Mouse (Mus musculus): ENCODE measurements around the gene Cryzl1. TPM values are rescaled to one million over a fixed set of nuclear protein-coding genes. Genes with fewer than 3 reads are reported as not detected.
A peak's percentile ranks its signal among the peaks of the same experiment; 100 is the strongest.

Gene Cryzl1
- 64.1 and 68.7 TPM in 2 replicates for polyA plus RNA-seq (2015; fragmentation: Nextera tagmentation; extraction: Ambion mirVana)

DNA sequence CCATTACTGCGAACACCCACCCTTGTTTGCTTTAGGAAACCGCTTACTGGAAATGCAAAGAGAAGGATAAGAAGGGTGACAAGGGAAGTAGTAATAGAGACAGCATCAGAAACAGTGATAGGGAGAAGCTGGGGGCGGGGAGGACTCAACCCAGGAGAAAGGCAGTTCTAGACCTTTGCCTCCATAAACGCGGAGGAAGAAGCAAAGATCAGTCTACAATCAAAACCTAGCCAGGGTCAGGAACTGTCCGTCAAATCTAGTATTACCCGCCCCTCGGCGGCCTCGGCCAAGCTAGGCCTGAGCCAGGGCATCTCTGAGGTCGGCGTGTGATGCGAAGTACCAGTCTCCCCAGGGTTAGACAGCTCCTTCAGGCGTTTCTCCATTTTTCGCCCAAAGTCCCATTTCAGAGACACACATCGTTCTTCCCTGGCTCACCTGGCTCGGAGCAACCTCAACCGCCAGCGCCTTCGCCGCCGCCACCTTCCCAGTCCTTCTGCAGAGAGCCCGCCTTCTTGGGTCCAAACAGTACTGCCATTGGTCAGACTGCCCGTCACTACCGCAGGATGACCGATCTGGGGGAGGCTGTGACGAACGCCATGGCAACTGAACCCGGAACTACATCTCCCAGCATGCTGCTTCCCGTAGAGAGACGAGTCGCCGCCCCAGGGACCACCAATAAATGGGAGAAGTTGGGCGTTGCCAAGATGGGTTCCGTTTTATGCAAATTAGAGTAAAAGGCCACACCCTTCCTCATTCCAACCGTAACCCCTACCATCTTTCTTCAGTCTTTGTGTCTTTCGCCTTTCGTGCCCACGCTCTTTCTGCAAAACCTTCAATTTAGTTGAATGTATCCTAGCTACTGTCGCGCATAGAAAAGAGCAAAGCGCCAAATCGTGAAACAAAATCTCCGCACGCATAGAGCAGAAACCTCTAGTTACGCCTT, at the start of gene Cryzl1:
Gene Cryzl1, minus strand, starts transcription at position 853 of the 943 bp plus-strand sequence.
- Histone ChIP-seq H3K9me3 (no peaks in the 10 kb centered on the region), H3K36me3 (no peaks in the 10 kb centered on the region), H3K27ac (peak within 1 kb of the TSS; percentile 96), H3K9ac (peak within 1 kb of the TSS; percentile 86), H3K4me1 (replicated peaks) (peaks cover 14% of the 10 kb centered on the region), H3K4me2 (replicated peaks) (peak within 1 kb of the TSS; percentile 82), H3K4me3 (replicated peaks) (peak within 1 kb of the TSS; percentile 90), H3K27me3 (replicated peaks) (no peaks in the 10 kb centered on the region)
- under 1% methylated on average over 46 of the region's 46 CpGs for WGBS
- peak; percentile 96 for ATAC-seq

DNA sequence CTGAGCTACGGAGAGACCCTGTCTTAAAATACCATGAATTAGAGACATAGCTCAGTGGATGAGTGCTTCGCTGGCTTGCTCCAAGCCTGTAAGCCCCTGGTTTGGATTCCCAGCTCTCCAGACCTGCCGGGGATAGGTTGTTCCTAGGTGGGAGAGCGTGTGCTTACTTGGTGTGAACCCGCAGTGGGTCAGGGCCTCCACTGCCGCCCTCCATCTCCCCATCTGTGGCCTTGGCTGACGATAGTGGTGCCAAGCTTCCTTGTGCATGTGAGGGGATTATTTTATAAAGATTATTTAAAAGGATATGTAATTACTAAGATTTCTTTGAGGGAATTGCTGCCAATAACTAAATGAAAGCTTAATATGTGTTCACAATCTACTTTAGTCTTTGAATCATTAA, 43.8 kb upstream of the Cryzl1 start:
- Histone ChIP-seq H3K9ac (no peak overlapping the region), H3K4me1 (replicated peaks) (peaks cover 14% of the 10 kb centered on the region; the same call in 1 of the 2 replicates), H3K4me2 (replicated peaks) (no peak overlapping the region), H3K27me3 (replicated peaks) (no peaks in the 10 kb centered on the region), H3K9me3 (no peaks in the 10 kb centered on the region), H3K27ac (no peak overlapping the region), H3K36me3 (no peaks in the 10 kb centered on the region), H3K4me3 (replicated peaks) (no peak overlapping the region)
- ATAC-seq: no peak
- 85% methylated on average over 7 of the region's 7 CpGs for WGBS

DNA sequence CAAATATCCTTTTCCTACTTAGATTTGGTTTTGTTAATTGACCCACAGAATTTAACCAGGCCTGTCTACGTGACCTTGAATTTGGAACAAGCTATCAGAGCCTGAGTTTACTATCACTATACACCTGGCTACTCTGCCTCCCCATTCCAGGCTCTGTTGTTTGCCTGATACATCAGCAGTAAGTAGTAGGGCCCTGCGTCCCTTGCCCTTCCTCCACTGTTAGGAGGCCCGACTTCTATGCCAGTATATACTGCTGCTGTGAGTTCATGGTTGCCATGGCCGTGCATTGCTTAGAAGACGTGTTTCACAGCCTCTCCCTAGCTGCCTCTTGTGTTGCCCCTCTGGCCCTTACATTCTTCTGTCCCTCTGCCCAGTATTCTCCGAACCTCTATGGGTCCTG, 42.6 kb upstream of the Cryzl1 start:
- Histone ChIP-seq H3K4me3 (replicated peaks) (no peak overlapping the region), H3K4me1 (replicated peaks) (peaks cover 19% of the 10 kb centered on the region), H3K9ac (no peak overlapping the region), H3K9me3 (no peaks in the 10 kb centered on the region), H3K27ac (no peak overlapping the region), H3K36me3 (no peaks in the 10 kb centered on the region), H3K27me3 (replicated peaks) (no peaks in the 10 kb centered on the region), H3K4me2 (replicated peaks) (no peak overlapping the region)
- 66% methylated on average over 6 of the region's 6 CpGs for WGBS
- no peak for ATAC-seq

- ATAC-seq: no peak
- no peaks in the 10 kb centered on the region for H3K9me3 ChIP-seq
- no peaks in the 10 kb centered on the region for H3K36me3 ChIP-seq
- H3K4me3 ChIP-seq (replicated peaks): no peak overlapping the region
- H3K4me2 ChIP-seq (replicated peaks): no peak overlapping the region
- 49% methylated on average over 5 of the region's 5 CpGs for WGBS
- peaks cover 20% of the 10 kb centered on the region for H3K4me1 ChIP-seq (replicated peaks)
- H3K9ac ChIP-seq: no peak overlapping the region
- H3K27ac ChIP-seq: no peak overlapping the region
- H3K27me3 ChIP-seq (replicated peaks): no peaks in the 10 kb centered on the region
These were observed 41.9 kb upstream of the Cryzl1 start for GRCm38 (mm10) chr16:91770662-91771061.

- H3K27me3 ChIP-seq (replicated peaks): no peaks in the 10 kb centered on the region
- no peaks in the 10 kb centered on the region for H3K9me3 ChIP-seq
- no peak overlapping the region for H3K4me2 ChIP-seq (replicated peaks)
- H3K4me3 ChIP-seq (replicated peaks): no peak overlapping the region
- H3K36me3 ChIP-seq: no peaks in the 10 kb centered on the region
- H3K9ac ChIP-seq: no peak overlapping the region
- H3K27ac ChIP-seq: no peak overlapping the region
- H3K4me1 ChIP-seq (replicated peaks): peaks cover 20% of the 10 kb centered on the region
- 86% methylated on average over 5 of the region's 5 CpGs for WGBS
- no peak for ATAC-seq
These were observed 41.1 kb upstream of the Cryzl1 start for GRCm38 (mm10) chr16:91769911-91770310.

DNA sequence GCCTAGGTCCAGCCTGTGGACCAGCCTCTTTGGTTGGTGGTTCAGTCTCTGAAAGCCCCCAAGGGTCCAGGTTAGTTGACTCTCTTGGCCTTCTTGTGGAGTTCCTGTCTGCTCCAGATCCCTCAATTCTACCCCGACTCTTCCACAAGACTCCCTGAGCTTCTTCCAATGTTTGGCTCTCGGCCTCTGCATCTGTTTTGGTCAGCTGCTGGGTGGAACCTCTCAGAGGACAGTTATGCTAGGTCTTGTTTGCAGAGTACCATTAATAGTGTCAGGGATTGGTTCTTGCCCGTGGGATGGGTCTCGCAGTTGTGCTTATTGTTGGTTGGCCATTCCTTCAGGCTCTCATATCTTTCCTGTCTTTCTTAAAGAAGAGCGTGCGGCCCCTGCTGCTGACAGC, 39.8 kb upstream of the Cryzl1 start:
- Histone ChIP-seq H3K9ac (no peak overlapping the region), H3K27ac (no peak overlapping the region), H3K4me1 (replicated peaks) (peaks cover 23% of the 10 kb centered on the region), H3K36me3 (no peaks in the 10 kb centered on the region), H3K4me3 (replicated peaks) (no peak overlapping the region), H3K9me3 (no peaks in the 10 kb centered on the region), H3K27me3 (replicated peaks) (no peaks in the 10 kb centered on the region), H3K4me2 (replicated peaks) (no peak overlapping the region)
- no peak for ATAC-seq
- 76% methylated on average over 6 of the region's 6 CpGs for WGBS

- 81% methylated on average over 11 of the region's 11 CpGs for WGBS
- no peak for ATAC-seq
- Histone ChIP-seq H3K9me3 (no peaks in the 10 kb centered on the region), H3K4me2 (replicated peaks) (no peak overlapping the region), H3K27ac (no peak overlapping the region), H3K36me3 (no peaks in the 10 kb centered on the region), H3K4me3 (replicated peaks) (no peak overlapping the region), H3K9ac (no peak overlapping the region), H3K27me3 (replicated peaks) (no peaks in the 10 kb centered on the region), H3K4me1 (replicated peaks) (peaks cover 23% of the 10 kb centered on the region)
These were observed 38.5 kb upstream of the Cryzl1 start for GRCm38 (mm10) chr16:91767165-91767701.

DNA sequence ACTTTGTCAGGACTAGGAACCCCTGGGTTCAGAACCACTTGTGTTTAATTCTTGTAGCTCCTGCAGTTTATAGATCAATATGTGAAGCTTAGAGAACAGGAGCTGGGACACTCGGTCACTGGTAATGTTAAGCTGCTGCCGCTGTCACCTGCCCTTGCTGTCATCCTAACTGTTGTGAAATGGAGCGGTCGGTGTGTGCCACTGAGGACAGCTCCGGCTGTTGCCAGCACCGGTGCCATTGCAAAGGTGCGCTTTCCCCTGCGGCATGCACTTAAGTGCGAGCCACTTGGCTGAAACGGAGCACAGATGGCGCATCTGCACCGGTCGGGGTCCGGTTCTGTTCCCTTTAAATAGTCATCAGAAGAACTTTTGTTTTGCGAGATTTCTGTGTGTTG, 37.0 kb upstream of the Cryzl1 start:
- WGBS: 86% methylated on average over 15 of the region's 15 CpGs
- Histone ChIP-seq H3K27me3 (replicated peaks) (no peaks in the 10 kb centered on the region), H3K4me1 (replicated peaks) (peaks cover 18% of the 10 kb centered on the region), H3K27ac (no peak overlapping the region), H3K4me3 (replicated peaks) (no peak overlapping the region), H3K36me3 (no peaks in the 10 kb centered on the region), H3K9ac (no peak overlapping the region), H3K4me2 (replicated peaks) (no peak overlapping the region), H3K9me3 (no peaks in the 10 kb centered on the region)
- no peak for ATAC-seq

- Histone ChIP-seq H3K9me3 (no peaks in the 10 kb centered on the region), H3K27ac (no peak overlapping the region), H3K36me3 (no peaks in the 10 kb centered on the region), H3K27me3 (replicated peaks) (no peaks in the 10 kb centered on the region), H3K4me3 (replicated peaks) (no peak overlapping the region), H3K4me2 (replicated peaks) (no peak overlapping the region), H3K4me1 (replicated peaks) (peaks cover 13% of the 10 kb centered on the region), H3K9ac (no peak overlapping the region)
- no peak for ATAC-seq
- WGBS: 92% methylated on average over 15 of the region's 15 CpGs
These were observed 36.5 kb upstream of the Cryzl1 start for GRCm38 (mm10) chr16:91765121-91765815.

DNA sequence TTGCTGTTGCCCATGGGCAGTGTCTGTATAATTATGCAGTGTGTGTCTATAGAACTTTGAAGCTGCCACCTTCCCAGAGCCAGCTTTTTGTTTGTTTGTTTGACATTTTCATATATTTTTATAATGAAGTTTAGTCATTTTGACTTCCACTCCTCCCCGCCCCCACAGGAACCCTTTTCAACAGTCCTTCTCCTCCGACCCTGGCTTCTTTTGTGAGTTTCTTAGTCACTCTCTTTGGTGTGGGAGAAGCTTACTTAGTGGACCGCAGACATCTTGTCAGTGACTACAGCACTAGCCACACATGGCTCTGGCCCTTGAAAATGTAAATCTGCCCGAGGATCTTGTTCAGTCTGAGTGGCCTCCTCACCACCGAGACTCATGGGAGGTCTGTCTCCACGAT, 35.6 kb upstream of the Cryzl1 start:
- Histone ChIP-seq H3K36me3 (no peaks in the 10 kb centered on the region), H3K27me3 (replicated peaks) (no peaks in the 10 kb centered on the region), H3K9me3 (no peaks in the 10 kb centered on the region), H3K4me3 (replicated peaks) (no peak overlapping the region), H3K4me1 (replicated peaks) (peaks cover 9% of the 10 kb centered on the region), H3K9ac (no peak overlapping the region), H3K4me2 (replicated peaks) (no peak overlapping the region), H3K27ac (no peak overlapping the region)
- WGBS: 71% methylated on average over 6 of the region's 6 CpGs
- no peak for ATAC-seq

- Histone ChIP-seq H3K9me3 (no peaks in the 10 kb centered on the region), H3K4me3 (replicated peaks) (no peak overlapping the region), H3K9ac (no peak overlapping the region), H3K4me1 (replicated peaks) (peaks cover 9% of the 10 kb centered on the region), H3K4me2 (replicated peaks) (no peak overlapping the region), H3K36me3 (no peaks in the 10 kb centered on the region), H3K27me3 (replicated peaks) (no peaks in the 10 kb centered on the region), H3K27ac (no peak overlapping the region)
- WGBS: 62% methylated on average over 6 of the region's 6 CpGs
- ATAC-seq: no peak
These were observed 35.2 kb upstream of the Cryzl1 start for GRCm38 (mm10) chr16:91763975-91764374.

- WGBS: 75% methylated on average over 7 of the region's 7 CpGs
- H3K36me3 ChIP-seq: no peaks in the 10 kb centered on the region
- peaks cover 9% of the 10 kb centered on the region for H3K4me1 ChIP-seq (replicated peaks)
- H3K27me3 ChIP-seq (replicated peaks): no peaks in the 10 kb centered on the region
- no peak overlapping the region for H3K4me3 ChIP-seq (replicated peaks)
- no peak for ATAC-seq
- H3K27ac ChIP-seq: no peak overlapping the region
- no peak overlapping the region for H3K4me2 ChIP-seq (replicated peaks)
- H3K9me3 ChIP-seq: no peaks in the 10 kb centered on the region
- no peak overlapping the region for H3K9ac ChIP-seq
These were observed 33.7 kb upstream of the Cryzl1 start for GRCm38 (mm10) chr16:91762476-91762875.
